Mouse (Mus musculus): ENCODE data around the gene Dnaaf1.

Dnaaf1 gene

GRCm38 (mm10) chr8:119574437-119575365 lies at the start of gene Dnaaf1, which contains the start of gene Hsdl1:
Gene Dnaaf1 (plus strand): TSS chr8:119575235.
Gene Hsdl1 (minus strand): TSS chr8:119575183.
- peak; percentile 95 for DNase-seq

- no peak for DNase-seq
Measured at GRCm38 (mm10) chr8:119528762-119529161, 46.3 kb upstream of the Dnaaf1 start.

- DNase-seq: no peak
Measured at GRCm38 (mm10) chr8:119530937-119531336, 44.1 kb upstream of the Dnaaf1 start.

- DNase-seq: no peak
Measured at GRCm38 (mm10) chr8:119531397-119531796, 43.6 kb upstream of the Dnaaf1 start.

GRCm38 (mm10) chr8:119531973-119532372 lies 43.1 kb upstream of the Dnaaf1 start:
- no peak for DNase-seq

GRCm38 (mm10) chr8:119544606-119545005 lies 30.4 kb upstream of the Dnaaf1 start:
- no peak for DNase-seq

- no peak for DNase-seq
Measured at GRCm38 (mm10) chr8:119545180-119545579, 29.9 kb upstream of the Dnaaf1 start.

- DNase-seq: no peak
Measured at GRCm38 (mm10) chr8:119545791-119546190, 29.2 kb upstream of the Dnaaf1 start.

- DNase-seq: no peak
Measured at GRCm38 (mm10) chr8:119547019-119547691, 27.9 kb upstream of the Dnaaf1 start.

GRCm38 (mm10) chr8:119548560-119549113 lies 26.4 kb upstream of the Dnaaf1 start:
- no peak for DNase-seq

GRCm38 (mm10) chr8:119552967-119553366 lies 22.1 kb upstream of the Dnaaf1 start:
- DNase-seq: no peak

GRCm38 (mm10) chr8:119555861-119556260 lies 19.2 kb upstream of the Dnaaf1 start:
- peak; percentile 49 for DNase-seq

- DNase-seq: no peak
Measured at GRCm38 (mm10) chr8:119557132-119557531, 17.9 kb upstream of the Dnaaf1 start.

GRCm38 (mm10) chr8:119557821-119558602 lies 17.0 kb upstream of the Dnaaf1 start:
- DNase-seq: no peak

GRCm38 (mm10) chr8:119558603-119559401 lies 16.2 kb upstream of the Dnaaf1 start, which contains the start of gene Mbtps1:
Gene Mbtps1 (minus strand): TSS chr8:119558735.
- peak; percentile 98 for DNase-seq

- DNase-seq: peak; percentile 63
Measured at GRCm38 (mm10) chr8:119559402-119559720, 15.7 kb upstream of the Dnaaf1 start.

GRCm38 (mm10) chr8:119563849-119564251 lies 11.2 kb upstream of the Dnaaf1 start:
- no peak for DNase-seq

GRCm38 (mm10) chr8:119566367-119566766 lies 8.7 kb upstream of the Dnaaf1 start:
- DNase-seq: no peak

GRCm38 (mm10) chr8:119568251-119568650 lies 6.8 kb upstream of the Dnaaf1 start:
- DNase-seq: no peak

GRCm38 (mm10) chr8:119568951-119569350 lies 6.1 kb upstream of the Dnaaf1 start:
- DNase-seq: no peak

- DNase-seq: no peak
Measured at GRCm38 (mm10) chr8:119569881-119570280, 5.2 kb upstream of the Dnaaf1 start.

- no peak for DNase-seq
Measured at GRCm38 (mm10) chr8:119571135-119571534, 3.9 kb upstream of the Dnaaf1 start.
